Mouse (Mus musculus) inflammation-experienced regulatory T-cells, adult 6 months (primary cell): ENCODE results near the gene Accs. TPM values are rescaled to one million over a fixed set of nuclear protein-coding genes. Genes with fewer than 3 reads are reported as not detected.

Experiments used
- ATAC-seq: one replicate; pipeline ENCODE4 v1.8.0; 2017
- polyA plus RNA-seq, 3 experiments: library from polyadenylated mRNA; unstranded; fragments of 100-300 nt; shearing (Covaris generic); gene quantifications; one replicate each; pipeline ENCODE4 v1.2.1; 2017

The Accs gene
- polyA plus RNA-seq, 3 experiments from 2014 or later: 9.1 to 20.9 (median 18.5) TPM

GRCm38 (mm10) chr2:93851303-93851702, 1.6 kb upstream of the Accs start:
- no peak for ATAC-seq

- peak; percentile 55 for ATAC-seq
These were observed 688 bp upstream of the Accs start for GRCm38 (mm10) chr2:93850317-93850944.

- ATAC-seq: no peak
These were observed 8.4 kb downstream of the Accs start for GRCm38 (mm10) chr2:93841349-93841748.

GRCm38 (mm10) chr2:93840109-93840508, 9.6 kb downstream of the Accs start:
- no peak for ATAC-seq

- no peak for ATAC-seq
These were observed 10.8 kb downstream of the Accs start for GRCm38 (mm10) chr2:93838931-93839330.

- no peak for ATAC-seq
These were observed 13.4 kb downstream of the Accs start for GRCm38 (mm10) chr2:93836232-93836785.

- no peak for ATAC-seq
These were observed 14.1 kb downstream of the Accs start for GRCm38 (mm10) chr2:93835596-93835995.

DNA sequence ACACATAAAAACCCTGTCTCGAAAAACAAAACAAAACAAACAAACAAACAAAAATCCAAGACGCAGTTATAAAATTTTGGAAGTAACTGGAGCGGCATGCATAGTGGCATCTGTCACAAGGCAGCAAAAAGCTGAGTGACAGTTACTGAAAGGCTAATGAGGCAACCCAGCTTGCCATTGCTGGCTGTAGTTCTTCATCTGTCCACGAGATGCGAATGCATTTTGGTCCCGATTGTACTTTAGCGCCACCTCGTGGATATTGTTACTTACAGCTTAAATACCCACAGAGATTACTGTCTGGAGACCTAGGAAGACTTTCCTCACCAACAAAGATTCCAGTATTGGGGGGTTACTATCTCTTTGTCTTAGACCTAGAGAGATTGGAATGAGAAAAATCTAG, 26.2 kb downstream of the Accs start:
- ATAC-seq: peak; percentile 88

- peak; percentile 83 for ATAC-seq
These were observed 27.5 kb downstream of the Accs start, which contains the start of gene Ext2 for GRCm38 (mm10) chr2:93822045-93822749. Gene Ext2 (minus strand): TSS chr2:93822568.

DNA sequence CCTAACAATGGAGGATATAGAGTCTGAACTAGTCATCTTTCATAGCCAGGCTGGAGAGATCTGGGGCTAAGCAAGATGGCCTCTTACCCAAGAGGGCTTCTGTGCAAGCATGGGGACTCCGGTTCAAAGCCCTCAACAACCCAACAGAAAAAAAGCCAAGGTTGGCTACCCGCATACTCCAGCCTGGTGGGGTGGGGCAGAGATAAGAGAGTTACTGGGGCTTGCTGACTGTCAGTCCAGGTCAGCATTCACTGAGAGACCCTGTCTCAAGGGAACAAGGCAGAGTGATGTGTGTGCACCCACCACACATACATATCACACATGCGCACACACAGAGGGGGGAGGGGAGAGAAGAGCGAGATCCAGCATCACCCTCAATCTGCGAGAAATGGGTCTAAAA, 32.0 kb downstream of the Accs start:
- no peak for ATAC-seq

GRCm38 (mm10) chr2:93813343-93813742, 36.4 kb downstream of the Accs start:
- ATAC-seq: no peak

- ATAC-seq: peak; percentile 63
These were observed 37.9 kb downstream of the Accs start for GRCm38 (mm10) chr2:93811812-93812211.

GRCm38 (mm10) chr2:93809931-93810330, 39.8 kb downstream of the Accs start:
- ATAC-seq: no peak

GRCm38 (mm10) chr2:93808071-93808470, 41.7 kb downstream of the Accs start:
- no peak for ATAC-seq

- ATAC-seq: no peak
These were observed 42.3 kb downstream of the Accs start for GRCm38 (mm10) chr2:93807440-93807839.

- ATAC-seq: no peak
These were observed 43.1 kb downstream of the Accs start for GRCm38 (mm10) chr2:93806487-93807201.

- no peak for ATAC-seq
These were observed 44.2 kb downstream of the Accs start for GRCm38 (mm10) chr2:93805523-93805922.

DNA sequence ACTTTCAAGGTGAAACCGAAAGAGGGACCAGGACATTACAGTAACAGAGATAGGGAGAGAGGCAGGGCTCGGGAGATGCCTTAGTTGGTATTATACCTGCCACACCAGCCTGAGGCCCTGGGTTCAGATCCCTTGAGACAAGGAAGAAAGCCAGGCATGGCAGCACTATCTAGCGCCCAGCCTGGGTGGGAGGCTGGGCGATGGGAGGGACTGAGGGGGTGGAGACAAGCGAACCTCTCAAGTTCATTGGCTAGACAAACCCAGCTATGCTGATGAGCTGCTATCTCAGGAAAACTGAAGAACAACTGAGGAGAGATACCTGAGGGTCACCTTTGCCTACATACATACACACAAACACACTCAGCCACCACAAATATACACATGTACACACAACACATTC, 44.7 kb downstream of the Accs start:
- no peak for ATAC-seq

- ATAC-seq: no peak
These were observed 46.8 kb downstream of the Accs start for GRCm38 (mm10) chr2:93802947-93803346.

DNA sequence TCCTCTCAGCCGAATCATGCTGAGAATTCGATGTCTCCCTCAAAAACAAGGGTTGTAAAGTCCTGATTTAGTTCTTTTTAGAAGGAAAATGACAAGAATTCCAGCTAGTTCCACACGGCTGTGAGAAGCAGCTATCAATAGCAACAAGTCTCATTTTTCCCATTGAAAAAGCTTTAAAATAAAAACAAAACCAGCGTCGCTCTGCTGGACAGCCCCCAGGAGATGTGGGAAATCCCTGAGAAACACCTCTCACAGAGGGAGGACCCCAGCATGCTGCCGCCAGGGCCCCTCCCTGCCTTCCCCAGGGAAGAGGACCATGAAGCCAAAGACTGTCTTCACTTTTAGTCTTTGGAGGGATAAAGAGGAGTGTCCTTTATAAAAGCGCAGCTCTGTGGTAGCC, 48.6 kb downstream of the Accs start:
- no peak for ATAC-seq

- ATAC-seq: no peak
These were observed 52.5 kb downstream of the Accs start for GRCm38 (mm10) chr2:93797162-93797795.

GRCm38 (mm10) chr2:93794375-93794774, 55.4 kb downstream of the Accs start:
- ATAC-seq: no peak
